Mouse (Mus musculus) heart, embryonic 16.5 days (tissue): Measurements from ENCODE around the gene Klf15. TPM values are rescaled to one million over a fixed set of nuclear protein-coding genes. Genes with fewer than 3 reads are reported as not detected.

Source experiments
- ATAC-seq: fragments of 200-750 bp; cut with Nextera tagmentation; replicated peaks from 2 replicates; pipeline ENCODE4 v1.8.0; 2017; ENCODE audit warnings: moderate number of reproducible peaks; ENCODE audit not compliant: insufficient read depth, low FRiP score; ENCODE audit errors: extremely low read depth
- H3K27ac ChIP-seq: fragments of 300-500 bp; sonication (generic); 2 replicates; pipeline ENCODE4 v1.5.1; 2014; ENCODE audit warnings: mild to moderate bottlenecking, low read length, control low read depth, moderate library complexity
- H3K27me3 ChIP-seq: fragments of 300-500 bp; sonication (generic); 2 replicates; pipeline ENCODE4 v1.6.1; 2014; ENCODE audit warnings: low read length, mixed read lengths; ENCODE audit not compliant: control insufficient read depth, insufficient read depth
- H3K36me3 ChIP-seq: fragments of 300-500 bp; sonication (generic); 2 replicates; pipeline ENCODE4 v1.6.1; 2014; ENCODE audit not compliant: control insufficient read depth, insufficient read depth
- H3K4me1 ChIP-seq: fragments of 300-500 bp; sonication (generic); 2 replicates; pipeline ENCODE4 v1.6.1; 2014; ENCODE audit warnings: low read length, mixed read lengths; ENCODE audit not compliant: control insufficient read depth, insufficient read depth
- H3K4me2 ChIP-seq: fragments of 300-500 bp; sonication (generic); 2 replicates; pipeline ENCODE4 v1.6.1; 2014; ENCODE audit warnings: low read depth, mild to moderate bottlenecking, control low read depth, low read length
- H3K4me3 ChIP-seq: fragments of 300-500 bp; sonication (generic); 2 replicates; pipeline ENCODE4 v1.5.1; 2014; ENCODE audit warnings: mild to moderate bottlenecking, control low read depth, low read length
- H3K9ac ChIP-seq: fragments of 300-500 bp; sonication (generic); 2 replicates; pipeline ENCODE4 v1.6.1; 2014; ENCODE audit warnings: low read length, control low read depth
- H3K9me3 ChIP-seq: fragments of 300-500 bp; sonication (generic); replicated peaks from 2 replicates; pipeline ENCODE4 v1.6.1; 2016; ENCODE audit warnings: low read length; ENCODE audit not compliant: control insufficient read depth
- WGBS: fragments of 180-500 bp; shearing (Covaris S2); extraction: QIAGEN DNeasy Blood & Tissue Kit; methylation state at CpG from one replicate; pipeline ENCODE4 v1.1.7; 2014; 5-methylcytosine and 5-hydroxymethylcytosine counted together
- polyA plus RNA-seq: library from polyadenylated mRNA; unstranded; fragments of >200 nt; fragmentation: Nextera tagmentation; extraction: Ambion mirVana; gene quantifications from 2 replicates; pipeline ENCODE4 v1.2.1, GENCODE M21; 2015

Gene Klf15
- 28.2 and 28.7 TPM in 2 replicates for polyA plus RNA-seq

DNA sequence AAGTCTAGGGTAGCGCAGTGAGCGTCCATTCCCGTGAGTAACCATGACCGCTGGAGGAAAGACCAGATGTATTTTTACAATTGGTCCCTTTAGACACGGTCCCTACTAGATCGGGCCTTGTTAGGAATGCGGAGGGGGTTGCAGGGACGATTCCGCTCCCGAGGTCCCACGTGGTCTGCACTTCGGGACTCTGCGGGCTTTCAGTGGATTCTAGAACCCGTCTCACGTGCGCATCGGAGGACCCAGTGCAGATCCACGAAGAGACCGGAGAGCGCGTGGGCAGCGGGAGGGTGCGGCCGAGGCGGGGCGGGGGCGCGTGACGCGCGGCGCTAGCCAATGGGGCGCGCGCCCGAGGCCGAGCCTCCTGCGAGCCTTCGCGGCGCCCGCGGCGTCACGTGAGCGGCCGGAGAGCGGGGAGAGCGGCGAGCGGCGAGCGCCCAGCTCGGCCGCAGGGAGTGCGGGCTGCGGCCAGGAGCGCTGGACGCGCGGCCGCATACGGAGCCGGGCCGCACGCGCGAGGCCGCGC is at the start of gene Klf15:
TSS of gene Klf15 (plus strand) at position 396 of the 526 bp plus-strand sequence.
- H3K4me1 ChIP-seq, result peaks cover 24% of the 10 kb centered on the region
- H3K4me2 ChIP-seq, result peak within 1 kb of the TSS; percentile 92
- H3K9ac ChIP-seq, result peak within 1 kb of the TSS; percentile 88
- H3K27me3 ChIP-seq, result peaks cover 15% of the 10 kb centered on the region; the same call in 1 of the 2 replicates
- peaks cover 8% of the 10 kb centered on the region; the same call in 1 of the 2 replicates for H3K36me3 ChIP-seq
- no peaks in the 10 kb centered on the region for H3K9me3 ChIP-seq
- peak; percentile 61 for ATAC-seq
- peak within 1 kb of the TSS; percentile 96 for H3K27ac ChIP-seq
- WGBS, result under 1% methylated on average over 70 of the region's 70 CpGs
- H3K4me3 ChIP-seq, result peak within 1 kb of the TSS; percentile 82

- H3K36me3 ChIP-seq, result no peaks in the 10 kb centered on the region
- H3K27ac ChIP-seq, result no peak overlapping the region
- peak overlapping the region; percentile 31; the same call in 1 of the 2 replicates for H3K9ac ChIP-seq
- H3K4me1 ChIP-seq, result no peaks in the 10 kb centered on the region
- H3K27me3 ChIP-seq, result peaks cover 3% of the 10 kb centered on the region; the same call in 1 of the 2 replicates
- H3K4me2 ChIP-seq, result peak overlapping the region; percentile 64
- peak overlapping the region; percentile 42 for H3K4me3 ChIP-seq
- no peaks in the 10 kb centered on the region for H3K9me3 ChIP-seq
- ATAC-seq, result peak; percentile 82
- WGBS, result 3% methylated on average over 14 of the region's 14 CpGs
Observed at GRCm38 (mm10) chr6:90422565-90422964, 39.8 kb upstream of the Klf15 start.

- Histone ChIP-seq H3K36me3 (no peaks in the 10 kb centered on the region), H3K4me1 (peaks cover 5% of the 10 kb centered on the region), H3K27ac (no peak overlapping the region), H3K9me3 (no peaks in the 10 kb centered on the region), H3K4me3 (no peak overlapping the region), H3K27me3 (peaks cover 6% of the 10 kb centered on the region; the same call in 1 of the 2 replicates), H3K9ac (no peak overlapping the region), H3K4me2 (no peak overlapping the region)
- 82% methylated on average over 3 of the region's 3 CpGs for WGBS
- ATAC-seq, result no peak
Observed at GRCm38 (mm10) chr6:90425361-90425760, 37.0 kb upstream of the Klf15 start.

- Histone ChIP-seq H3K27ac (no peak overlapping the region), H3K4me2 (no peak overlapping the region), H3K9me3 (no peaks in the 10 kb centered on the region), H3K4me1 (peaks cover 5% of the 10 kb centered on the region), H3K36me3 (no peaks in the 10 kb centered on the region), H3K27me3 (peaks cover 6% of the 10 kb centered on the region; the same call in 1 of the 2 replicates), H3K4me3 (no peak overlapping the region), H3K9ac (no peak overlapping the region)
- WGBS, result 80% methylated on average over 4 of the region's 4 CpGs
- no peak for ATAC-seq
Observed at GRCm38 (mm10) chr6:90426003-90426402, 36.4 kb upstream of the Klf15 start.

DNA sequence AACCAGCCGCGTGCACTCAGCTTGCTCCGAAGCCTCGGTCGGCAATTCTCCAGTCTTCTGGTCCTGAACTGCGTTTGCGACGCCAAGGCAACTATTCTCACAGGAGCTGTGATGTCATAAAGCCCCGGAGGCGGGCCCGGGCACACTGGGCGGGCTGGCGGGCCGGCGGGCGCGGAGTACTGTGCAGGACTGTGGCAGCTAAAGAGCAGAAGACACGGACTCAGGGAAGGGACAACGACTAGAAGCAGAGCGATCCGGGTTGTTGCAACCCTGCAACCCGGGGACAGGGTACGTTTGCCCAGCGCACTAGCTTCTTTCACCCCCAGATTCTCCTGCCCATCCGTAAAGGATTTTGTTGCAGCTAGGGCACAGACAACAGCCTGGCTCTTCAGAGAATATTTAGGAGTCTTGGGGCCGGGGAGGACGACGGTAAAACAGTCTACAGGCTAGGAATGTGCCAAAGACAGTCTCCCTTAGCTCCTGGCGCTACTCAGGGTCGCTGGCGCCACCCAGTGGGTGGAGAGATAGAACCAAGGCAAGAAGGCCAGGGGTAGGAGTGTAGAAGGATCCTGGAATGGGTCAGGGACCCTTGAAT is 33.9 kb upstream of the Klf15 start, which contains the start of gene Cfap100:
TSS of gene Cfap100 (minus strand) at position 418 of the 595 bp plus-strand sequence.
- peak; percentile 67 for ATAC-seq
- Histone ChIP-seq H3K36me3 (no peaks in the 10 kb centered on the region), H3K4me3 (peak within 1 kb of the TSS; percentile 54), H3K4me1 (peaks cover 5% of the 10 kb centered on the region), H3K27ac (no peak within 1 kb of the TSS), H3K9ac (peak within 1 kb of the TSS; percentile 75), H3K4me2 (peak within 1 kb of the TSS; percentile 89), H3K9me3 (no peaks in the 10 kb centered on the region), H3K27me3 (peaks cover 6% of the 10 kb centered on the region; the same call in 1 of the 2 replicates)
- WGBS, result under 1% methylated on average over 31 of the region's 31 CpGs

DNA sequence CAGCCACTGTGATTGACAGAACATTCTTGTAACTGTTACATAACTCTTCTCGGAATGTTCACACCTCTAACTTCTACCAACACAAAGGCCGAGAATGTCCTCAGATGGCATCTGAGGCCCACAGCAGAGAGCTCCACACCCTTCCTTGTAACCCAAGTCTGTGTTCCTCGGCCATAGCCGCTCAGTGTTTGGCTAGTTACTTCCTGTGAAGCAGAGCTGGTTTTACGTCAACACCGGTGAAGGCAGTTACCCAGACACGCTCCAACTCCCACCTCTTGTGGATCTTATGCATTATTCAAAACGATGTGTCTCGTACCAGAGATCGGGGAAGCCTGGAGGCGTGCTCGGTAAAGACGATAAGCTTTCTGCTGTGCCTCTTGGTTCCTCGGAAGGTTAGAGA is 32.5 kb upstream of the Klf15 start:
- Histone ChIP-seq H3K4me2 (no peak overlapping the region), H3K36me3 (no peaks in the 10 kb centered on the region), H3K4me1 (peaks cover 5% of the 10 kb centered on the region), H3K4me3 (no peak overlapping the region), H3K9me3 (no peaks in the 10 kb centered on the region), H3K9ac (no peak overlapping the region), H3K27me3 (peaks cover 6% of the 10 kb centered on the region; the same call in 1 of the 2 replicates), H3K27ac (no peak overlapping the region)
- 69% methylated on average over 14 of the region's 14 CpGs for WGBS
- no peak for ATAC-seq

GRCm38 (mm10) chr6:90431487-90431886 is 30.9 kb upstream of the Klf15 start:
- Histone ChIP-seq H3K9ac (no peak overlapping the region), H3K36me3 (no peaks in the 10 kb centered on the region), H3K9me3 (no peaks in the 10 kb centered on the region), H3K4me1 (peaks cover 5% of the 10 kb centered on the region), H3K4me2 (no peak overlapping the region), H3K4me3 (no peak overlapping the region), H3K27me3 (peaks cover 6% of the 10 kb centered on the region; the same call in 1 of the 2 replicates), H3K27ac (no peak overlapping the region)
- no peak for ATAC-seq
- 64% methylated on average over 2 of the region's 2 CpGs for WGBS

DNA sequence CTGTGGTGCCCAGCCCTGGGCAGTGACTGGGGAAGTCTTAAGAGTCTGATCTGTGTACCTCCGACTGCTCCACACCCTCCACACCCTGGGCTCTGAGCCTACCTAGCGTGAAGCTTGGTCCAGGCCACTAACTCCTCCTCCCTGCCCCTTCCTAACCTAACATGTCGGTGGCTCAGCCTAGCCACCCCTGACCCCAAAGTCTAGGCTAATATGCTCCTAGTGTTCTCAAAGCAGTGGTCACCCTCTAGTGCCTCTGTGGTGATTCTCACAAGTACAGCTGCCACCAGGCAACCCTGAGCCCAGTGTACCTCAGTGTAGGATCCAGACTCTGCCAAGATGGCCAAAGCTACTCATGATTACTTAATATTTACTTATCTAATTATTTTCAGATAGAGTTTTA is 27.7 kb upstream of the Klf15 start:
- Histone ChIP-seq H3K9ac (no peak overlapping the region), H3K36me3 (no peaks in the 10 kb centered on the region), H3K4me2 (no peak overlapping the region), H3K9me3 (0 out of 2 replicates have a peak, but pooled peaks cover 2% of the 10 kb centered on the region), H3K27me3 (no peaks in the 10 kb centered on the region), H3K27ac (no peak overlapping the region), H3K4me3 (no peak overlapping the region), H3K4me1 (no peaks in the 10 kb centered on the region)
- 65% methylated on average over 3 of the region's 3 CpGs for WGBS
- ATAC-seq, result no peak

DNA sequence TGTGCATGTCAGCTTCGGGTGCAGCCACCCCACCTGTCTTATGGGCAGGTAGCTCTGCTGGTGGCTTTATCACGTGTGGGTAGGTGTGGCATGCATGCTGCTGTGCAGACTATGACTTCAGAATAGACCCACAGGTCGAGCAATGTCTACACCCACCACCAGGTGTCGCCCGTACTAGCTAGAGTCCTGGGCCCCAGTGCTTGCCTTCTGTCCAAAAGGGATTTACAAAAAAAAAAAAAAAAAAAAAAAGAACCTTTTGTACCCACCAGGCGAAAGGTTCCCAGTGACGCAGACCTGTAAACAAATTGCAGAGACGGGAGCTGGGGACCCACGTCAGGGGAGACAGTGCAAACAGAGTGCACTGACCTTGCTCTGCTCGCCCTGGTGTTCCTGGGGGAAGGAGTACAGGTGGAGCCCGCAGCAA is 27.2 kb upstream of the Klf15 start:
- H3K4me3 ChIP-seq, result no peak overlapping the region
- 17% methylated on average over 11 of the region's 11 CpGs for WGBS
- no peaks in the 10 kb centered on the region for H3K27me3 ChIP-seq
- no peaks in the 10 kb centered on the region for H3K36me3 ChIP-seq
- no peak overlapping the region for H3K9ac ChIP-seq
- no peaks in the 10 kb centered on the region for H3K4me1 ChIP-seq
- no peak for ATAC-seq
- no peak overlapping the region for H3K27ac ChIP-seq
- 0 out of 2 replicates have a peak, but pooled peaks cover 2% of the 10 kb centered on the region for H3K9me3 ChIP-seq
- no peak overlapping the region for H3K4me2 ChIP-seq
